Mouse (Mus musculus) forebrain, embryonic 16.5 days (tissue): Measurements from ENCODE around the gene Crim1. TPM values are rescaled to one million over a fixed set of nuclear protein-coding genes. Genes with fewer than 3 reads are reported as not detected.
A peak's percentile ranks its signal among the peaks of the same experiment; 100 is the strongest.

ENCODE experiments used
- ATAC-seq: fragments of 200-750 bp; cut with Nextera tagmentation; 2 replicates; pipeline ENCODE4 v1.8.0; 2017; ENCODE audit warnings: mild to moderate bottlenecking, moderate library complexity
- H3K27ac ChIP-seq: fragments of 300-500 bp; sonication (generic); 2 replicates; pipeline ENCODE4 v1.5.1; 2014; ENCODE audit warnings: low read length, control low read depth
- H3K27me3 ChIP-seq: fragments of 300-500 bp; sonication (generic); replicated peaks from 2 replicates; pipeline ENCODE4 v1.6.1; 2014; ENCODE audit warnings: low read length; ENCODE audit not compliant: control insufficient read depth, insufficient read depth
- H3K36me3 ChIP-seq: fragments of 300-500 bp; sonication (generic); 2 replicates; pipeline ENCODE4 v1.6.1; 2014; ENCODE audit not compliant: control insufficient read depth, insufficient read depth
- H3K4me1 ChIP-seq: fragments of 300-500 bp; sonication (generic); replicated peaks from 2 replicates; pipeline ENCODE4 v1.6.1; 2014; ENCODE audit warnings: low read length; ENCODE audit not compliant: control insufficient read depth, insufficient read depth
- H3K4me2 ChIP-seq: fragments of 300-500 bp; sonication (generic); 2 replicates; pipeline ENCODE4 v1.6.1; 2014; ENCODE audit warnings: mild to moderate bottlenecking, low read length, control low read depth
- H3K4me3 ChIP-seq: fragments of 300-500 bp; sonication (generic); replicated peaks from 2 replicates; pipeline ENCODE4 v1.5.1; 2014; ENCODE audit warnings: mild to moderate bottlenecking, low read length, control low read depth
- H3K9ac ChIP-seq: fragments of 300-500 bp; sonication (generic); replicated peaks from 2 replicates; pipeline ENCODE4 v1.6.1; 2014; ENCODE audit warnings: low read depth, low read length, control low read depth
- H3K9me3 ChIP-seq: fragments of 300-500 bp; sonication (generic); 2 replicates; pipeline ENCODE4 v1.6.1; 2016; ENCODE audit warnings: low read length; ENCODE audit not compliant: control insufficient read depth
- WGBS: fragments of 180-500 bp; shearing (Covaris S2); extraction: QIAGEN DNeasy Blood & Tissue Kit; methylation state at CpG from one replicate; pipeline ENCODE4 v1.1.7; 2014; 5-methylcytosine and 5-hydroxymethylcytosine counted together
- polyA plus RNA-seq: library from polyadenylated mRNA; unstranded; fragments of >200 nt; fragmentation: Nextera tagmentation; extraction: Ambion mirVana; gene quantifications from 2 replicates; pipeline ENCODE4 v1.2.1, GENCODE M21; 2015

The Crim1 gene
- polyA plus RNA-seq, 1 experiment from 2014 or later = 9.9 TPM

GRCm38 (mm10) chr17:78270019-78270418 is 70.0 kb downstream of the Crim1 start:
- Histone ChIP-seq H3K9ac (no peak overlapping the region), H3K9me3 (no peaks in the 10 kb centered on the region), H3K4me1 (peaks cover 31% of the 10 kb centered on the region), H3K4me3 (no peak overlapping the region), H3K4me2 (no peak overlapping the region), H3K27me3 (no peaks in the 10 kb centered on the region), H3K27ac (no peak overlapping the region), H3K36me3 (no peaks in the 10 kb centered on the region)
- 80% methylated on average over 6 of the region's 6 CpGs for WGBS
- ATAC-seq = no peak

- ATAC-seq = no peak
- Histone ChIP-seq H3K4me3 (no peak overlapping the region), H3K9me3 (no peaks in the 10 kb centered on the region), H3K4me1 (peaks cover 41% of the 10 kb centered on the region), H3K27ac (0 out of 2 replicates have a peak overlapping the region, but pooled peaks have one; percentile 2), H3K9ac (no peak overlapping the region), H3K36me3 (no peaks in the 10 kb centered on the region), H3K4me2 (no peak overlapping the region), H3K27me3 (no peaks in the 10 kb centered on the region)
- 77% methylated on average over 8 of the region's 8 CpGs for WGBS
These were observed 71.7 kb downstream of the Crim1 start for GRCm38 (mm10) chr17:78271731-78272130.

- Histone ChIP-seq H3K9me3 (no peaks in the 10 kb centered on the region), H3K36me3 (no peaks in the 10 kb centered on the region), H3K27me3 (no peaks in the 10 kb centered on the region), H3K4me2 (no peak overlapping the region), H3K4me1 (peaks cover 41% of the 10 kb centered on the region), H3K27ac (0 out of 2 replicates have a peak overlapping the region, but pooled peaks have one; percentile 2), H3K4me3 (no peak overlapping the region), H3K9ac (no peak overlapping the region)
- ATAC-seq = no peak
- WGBS = 54% methylated on average over 8 of the region's 8 CpGs
These were observed 72.1 kb downstream of the Crim1 start for GRCm38 (mm10) chr17:78272142-78272541.

- no peak overlapping the region for H3K27ac ChIP-seq
- WGBS = 62% methylated on average over 8 of the region's 8 CpGs
- no peaks in the 10 kb centered on the region for H3K27me3 ChIP-seq
- no peak overlapping the region for H3K4me3 ChIP-seq
- no peaks in the 10 kb centered on the region for H3K9me3 ChIP-seq
- H3K9ac ChIP-seq = no peak overlapping the region
- H3K4me1 ChIP-seq = peaks cover 41% of the 10 kb centered on the region
- no peaks in the 10 kb centered on the region for H3K36me3 ChIP-seq
- no peak overlapping the region for H3K4me2 ChIP-seq
- ATAC-seq = no peak
These were observed 72.8 kb downstream of the Crim1 start for GRCm38 (mm10) chr17:78272713-78273483.

- 80% methylated on average over 7 of the region's 7 CpGs for WGBS
- H3K9me3 ChIP-seq = no peaks in the 10 kb centered on the region
- H3K4me2 ChIP-seq = no peak overlapping the region
- no peaks in the 10 kb centered on the region for H3K36me3 ChIP-seq
- H3K4me1 ChIP-seq = peaks cover 41% of the 10 kb centered on the region
- ATAC-seq = no peak
- H3K27ac ChIP-seq = peak overlapping the region; percentile 0; the same call in 1 of the 2 replicates
- no peaks in the 10 kb centered on the region for H3K27me3 ChIP-seq
- H3K9ac ChIP-seq = no peak overlapping the region
- H3K4me3 ChIP-seq = no peak overlapping the region
These were observed 73.8 kb downstream of the Crim1 start for GRCm38 (mm10) chr17:78273875-78274274.

- WGBS = 48% methylated on average over 7 of the region's 7 CpGs
- no peaks in the 10 kb centered on the region for H3K9me3 ChIP-seq
- ATAC-seq = peak; percentile 71
These were observed 74.8 kb downstream of the Crim1 start for GRCm38 (mm10) chr17:78274609-78275506.

GRCm38 (mm10) chr17:78275507-78275813 is 75.4 kb downstream of the Crim1 start:
- ATAC-seq = no peak; the same call in 1 of the 2 replicates
- H3K27ac ChIP-seq = peak overlapping the region; percentile 47

More at GRCm38 (mm10) chr17:78274609-78275506, 74.8 kb downstream of the Crim1 start:
- H3K9ac ChIP-seq = no peak overlapping the region; the same call in 1 of the 2 replicates
- H3K4me3 ChIP-seq = no peak overlapping the region
- H3K27ac ChIP-seq = peak overlapping the region; percentile 47
- H3K36me3 ChIP-seq = no peaks in the 10 kb centered on the region
- peaks cover 48% of the 10 kb centered on the region for H3K4me1 ChIP-seq
- H3K27me3 ChIP-seq = no peaks in the 10 kb centered on the region
- H3K4me2 ChIP-seq = peak overlapping the region; percentile 12

GRCm38 (mm10) chr17:78279191-78279590 is 79.1 kb downstream of the Crim1 start:
- H3K9me3 ChIP-seq = no peaks in the 10 kb centered on the region
- 51% methylated on average over 12 of the region's 12 CpGs for WGBS
- no peak overlapping the region for H3K9ac ChIP-seq
- H3K36me3 ChIP-seq = no peaks in the 10 kb centered on the region
- H3K4me3 ChIP-seq = no peak overlapping the region
- no peaks in the 10 kb centered on the region for H3K27me3 ChIP-seq
- ATAC-seq = no peak
- peaks cover 27% of the 10 kb centered on the region for H3K4me1 ChIP-seq
- no peak overlapping the region for H3K27ac ChIP-seq
- H3K4me2 ChIP-seq = no peak overlapping the region

More at GRCm38 (mm10) chr17:78275507-78275813, 75.4 kb downstream of the Crim1 start:
- Histone ChIP-seq H3K36me3 (no peaks in the 10 kb centered on the region), H3K9me3 (no peaks in the 10 kb centered on the region), H3K4me2 (peak overlapping the region; percentile 12), H3K27me3 (no peaks in the 10 kb centered on the region), H3K4me1 (peaks cover 48% of the 10 kb centered on the region), H3K4me3 (no peak overlapping the region), H3K9ac (no peak overlapping the region; the same call in 1 of the 2 replicates)
- WGBS = 42% methylated on average over 4 of the region's 4 CpGs

- Histone ChIP-seq H3K36me3 (no peaks in the 10 kb centered on the region), H3K4me1 (peaks cover 15% of the 10 kb centered on the region), H3K27me3 (no peaks in the 10 kb centered on the region), H3K9me3 (no peaks in the 10 kb centered on the region), H3K9ac (no peak overlapping the region), H3K27ac (no peak overlapping the region), H3K4me3 (no peak overlapping the region), H3K4me2 (no peak overlapping the region)
- WGBS = 75% methylated on average over 18 of the region's 18 CpGs
- no peak for ATAC-seq
These were observed 81.1 kb downstream of the Crim1 start for GRCm38 (mm10) chr17:78280991-78281712.
